Mouse (Mus musculus) right cerebral cortex, postnatal 25 days (tissue): ENCODE measurements around the gene Atoh8.

Experiments used
- DNase-seq: peaks from one replicate; pipeline ENCODE4 v3.0.0; 2022

Gene Atoh8

DNA sequence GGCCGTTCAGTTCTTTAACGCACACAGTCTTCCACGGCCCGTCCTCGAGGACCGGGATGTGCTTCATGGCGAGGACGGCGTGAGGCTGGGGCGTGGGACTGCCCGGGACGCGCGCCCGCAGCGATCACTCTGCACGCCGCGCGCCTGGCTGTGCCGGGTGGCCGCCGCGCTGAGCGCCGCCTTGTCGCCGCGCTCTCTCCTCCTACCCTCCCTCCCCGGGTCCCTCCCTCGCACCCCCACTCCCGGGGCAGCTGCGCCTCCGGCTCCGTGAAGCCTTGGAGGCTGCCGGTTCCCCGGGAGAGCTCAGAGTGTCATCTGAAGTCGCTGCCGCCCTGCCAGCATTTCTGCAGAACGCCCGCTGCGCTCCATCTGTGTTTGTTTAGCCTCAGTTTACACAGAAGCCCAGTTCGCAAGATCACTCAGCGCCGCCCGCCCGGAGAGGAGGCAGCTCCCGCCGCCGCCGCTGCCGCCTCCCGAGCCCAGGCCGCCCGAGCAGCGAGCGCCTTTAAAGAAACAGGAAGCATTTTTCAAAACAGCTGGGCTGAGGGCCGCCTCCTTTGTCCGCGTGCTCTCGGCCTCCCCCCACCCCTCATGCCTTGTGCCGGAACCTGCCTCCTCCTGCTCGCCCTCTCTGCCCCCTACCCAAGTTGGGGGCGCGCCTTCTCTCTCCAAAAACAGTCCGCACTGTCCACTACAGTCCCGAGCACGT is at the start of gene Atoh8:
Atoh8 (minus strand) TSS at position 480 of the 709 bp plus-strand sequence.
- peak; percentile 68 for DNase-seq

DNA sequence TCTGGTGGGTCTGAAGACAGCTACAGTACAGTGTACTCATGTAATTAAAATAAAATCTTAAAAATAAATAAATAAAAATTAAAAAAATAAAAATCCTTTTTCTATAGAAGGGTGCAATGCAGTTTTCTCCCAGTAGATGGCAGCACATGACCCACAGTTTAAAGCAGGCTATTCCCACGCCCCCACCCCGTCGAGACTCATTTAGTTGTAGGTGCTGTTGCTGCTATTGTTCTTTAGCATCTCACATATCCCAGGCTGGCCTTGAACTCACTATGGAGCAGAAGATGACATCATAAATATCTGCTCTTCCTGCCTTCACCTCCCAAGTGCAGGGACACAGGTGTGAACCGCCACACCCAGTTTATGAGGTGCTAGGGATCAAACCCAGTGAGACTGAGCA is 48.5 kb upstream of the Atoh8 start:
- DNase-seq, result no peak

DNA sequence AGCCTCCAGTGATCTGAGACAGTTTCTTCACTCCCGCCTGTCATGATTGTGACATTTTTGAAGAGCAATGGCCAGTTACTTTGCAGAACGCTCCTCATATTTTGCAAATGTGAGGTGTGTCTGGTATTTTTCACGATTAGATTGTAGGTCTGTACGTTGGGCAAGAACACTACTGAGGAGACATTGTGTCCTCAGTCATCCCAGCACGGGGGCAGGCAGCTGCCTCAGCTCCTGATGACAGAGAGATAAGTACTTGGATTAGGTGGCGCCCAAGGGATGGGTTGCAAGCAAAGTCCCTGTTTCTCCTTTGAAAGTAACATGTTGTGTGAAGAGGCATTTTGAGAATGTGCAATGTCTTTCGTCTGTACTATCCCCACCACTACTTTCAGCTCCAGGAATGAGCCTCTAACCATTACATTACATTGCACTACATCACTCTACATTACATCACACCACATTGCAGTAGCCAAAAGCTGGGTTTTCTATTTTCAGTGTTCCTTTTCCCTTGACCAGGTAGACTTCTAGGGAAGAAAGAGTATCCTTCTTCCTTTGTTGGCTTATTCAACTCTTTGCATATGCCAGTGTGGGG is 45.1 kb upstream of the Atoh8 start:
- DNase-seq, result no peak

DNA sequence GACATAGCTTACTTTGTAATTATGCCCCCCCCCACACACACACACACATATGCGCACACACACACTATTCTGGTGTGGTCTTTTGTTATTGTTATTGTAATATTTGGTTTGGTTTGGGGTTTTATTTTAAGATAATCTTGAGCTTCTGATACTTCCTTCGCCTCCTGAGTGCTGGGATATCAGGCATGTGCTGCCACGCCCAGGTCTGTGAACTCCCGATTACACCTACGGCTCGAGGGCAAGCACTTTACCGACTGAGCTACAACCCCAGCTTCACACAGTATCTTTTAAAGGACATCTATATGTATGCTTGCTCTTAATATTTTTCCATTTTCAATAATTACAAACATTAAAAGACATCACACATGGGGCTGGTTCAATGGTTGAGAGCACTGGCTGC is 44.1 kb upstream of the Atoh8 start:
- DNase-seq, result no peak

DNA sequence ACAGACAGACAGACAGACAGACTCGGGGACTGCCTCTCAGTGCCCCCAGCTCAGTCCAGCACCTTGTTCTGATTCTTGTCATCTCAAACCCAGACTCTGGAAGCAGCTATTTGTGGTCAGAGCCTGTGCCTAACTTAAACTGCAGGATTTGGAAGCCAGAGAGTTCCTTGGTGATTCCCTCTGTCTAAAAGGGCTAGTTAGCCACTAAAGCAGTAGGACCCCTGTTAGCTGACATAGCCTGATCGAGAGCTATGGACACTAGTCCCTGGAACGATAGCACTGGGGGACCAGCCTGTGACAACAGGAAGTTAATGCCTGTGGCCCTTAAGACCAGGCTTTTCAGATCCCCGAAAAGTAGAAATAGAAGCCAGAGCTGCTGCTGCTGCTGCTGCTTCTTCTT is 43.5 kb upstream of the Atoh8 start:
- no peak for DNase-seq

DNA sequence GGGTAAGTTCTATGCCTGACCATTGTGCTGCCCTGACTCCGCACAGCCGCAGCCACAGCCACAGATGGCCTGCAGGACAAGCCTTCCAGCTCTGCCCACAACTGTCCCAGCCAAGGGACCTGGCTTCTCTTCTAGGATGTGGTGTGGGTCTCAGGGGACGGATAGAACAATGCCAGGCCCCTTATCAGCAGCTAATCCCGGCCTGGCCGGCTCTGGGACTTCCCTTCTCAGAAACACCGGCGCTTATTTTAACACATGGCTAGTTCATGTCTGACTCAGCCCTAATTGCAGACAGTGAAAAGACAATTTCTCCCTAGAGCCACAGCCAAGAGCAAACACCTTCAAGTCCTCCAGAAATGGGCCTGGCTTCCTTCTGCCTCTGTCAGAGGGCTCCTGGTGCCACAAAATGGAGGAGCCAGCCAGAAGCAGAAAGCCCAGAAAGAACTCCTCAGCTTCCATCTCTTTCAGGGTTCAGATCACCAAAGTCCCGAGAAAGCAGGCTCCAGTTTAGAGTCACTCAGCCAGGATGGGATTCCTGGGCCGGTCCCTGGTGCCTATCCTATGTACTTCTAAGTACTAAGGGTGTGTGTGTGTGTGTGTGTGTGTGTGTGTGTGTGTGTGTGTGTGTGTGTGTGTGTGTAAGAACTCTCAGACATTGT is 42.3 kb upstream of the Atoh8 start:
- no peak for DNase-seq

DNA sequence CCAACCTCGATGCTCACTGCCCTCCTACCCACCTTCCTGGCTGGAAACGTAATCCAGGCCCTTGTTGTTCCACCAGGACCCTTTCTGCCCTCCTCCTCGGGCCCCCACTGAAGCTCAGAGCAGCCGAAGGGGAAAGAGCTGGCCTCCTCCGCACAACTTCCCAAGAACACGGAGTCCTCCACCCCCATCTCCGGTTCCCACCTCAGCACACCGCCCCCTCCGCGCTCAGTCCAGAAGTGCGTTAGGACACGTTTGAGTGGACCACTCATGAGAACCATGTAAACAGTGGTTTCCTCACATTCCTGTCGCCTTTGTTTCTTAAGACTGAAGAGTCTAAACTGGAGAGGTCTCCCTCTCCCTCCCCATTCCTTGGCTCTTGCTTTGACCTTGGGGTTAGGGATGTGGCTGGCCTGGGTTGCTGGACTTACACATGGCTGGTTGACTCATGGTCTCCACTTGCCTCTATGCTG is 41.6 kb upstream of the Atoh8 start:
- DNase-seq, result no peak

DNA sequence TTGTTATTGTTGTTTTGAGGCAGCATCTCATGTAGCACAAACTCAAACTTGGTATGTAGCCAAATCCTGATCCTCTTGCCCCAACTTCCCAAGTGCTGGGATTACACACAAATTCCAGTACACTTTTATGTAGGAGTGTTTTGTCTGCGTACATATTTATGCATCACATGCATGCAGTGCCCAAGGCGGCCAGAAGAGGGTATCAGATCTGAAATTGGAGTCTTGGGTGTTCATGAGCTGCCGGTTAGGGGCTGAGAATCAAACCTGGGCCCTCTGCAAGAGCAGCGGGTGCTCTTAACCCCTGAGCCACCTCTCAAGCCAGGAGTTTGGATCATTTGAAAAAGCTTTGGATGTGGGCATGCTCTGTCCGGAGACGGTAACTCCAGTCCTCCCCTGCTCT is 40.8 kb upstream of the Atoh8 start:
- no peak for DNase-seq

DNA sequence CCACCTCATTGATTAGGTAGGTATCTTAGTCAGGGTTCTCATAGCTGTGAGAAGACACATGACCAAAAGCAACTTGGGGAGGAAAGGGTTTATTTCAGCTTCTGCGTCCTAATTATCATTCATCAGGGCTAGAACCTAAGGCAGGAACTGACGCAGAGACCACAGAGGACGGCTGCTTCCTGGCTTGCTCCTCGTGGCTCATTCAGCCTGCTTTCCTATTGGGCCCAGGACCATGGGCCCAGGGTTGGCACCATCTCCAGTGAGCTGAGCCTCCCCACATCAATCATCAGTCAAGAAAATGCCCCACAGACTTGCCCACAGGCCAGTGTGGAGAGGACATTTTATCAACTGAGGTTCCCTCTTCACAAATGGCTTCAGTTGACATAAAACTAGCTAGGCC is 40.1 kb upstream of the Atoh8 start:
- DNase-seq, result no peak

DNA sequence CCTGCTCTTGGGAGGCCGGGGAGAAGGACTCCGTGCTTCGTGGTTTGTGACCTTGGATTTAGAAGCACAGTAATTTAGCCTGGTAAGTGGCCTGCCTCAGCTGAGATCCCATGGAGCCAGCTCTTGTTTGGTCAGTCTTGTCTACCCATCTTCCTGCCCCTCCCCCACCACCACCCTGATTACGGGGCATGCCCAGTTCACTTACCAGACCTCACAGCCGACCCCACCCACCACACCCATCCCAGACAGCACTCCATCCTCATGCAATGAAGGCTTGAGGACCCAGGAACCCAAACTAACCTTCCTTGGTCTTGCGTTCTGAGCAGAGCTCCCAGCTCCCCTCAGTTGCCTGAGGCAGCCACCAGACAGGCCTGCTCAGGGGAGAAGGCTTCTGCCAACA is 37.8 kb upstream of the Atoh8 start:
- DNase-seq, result no peak

DNA sequence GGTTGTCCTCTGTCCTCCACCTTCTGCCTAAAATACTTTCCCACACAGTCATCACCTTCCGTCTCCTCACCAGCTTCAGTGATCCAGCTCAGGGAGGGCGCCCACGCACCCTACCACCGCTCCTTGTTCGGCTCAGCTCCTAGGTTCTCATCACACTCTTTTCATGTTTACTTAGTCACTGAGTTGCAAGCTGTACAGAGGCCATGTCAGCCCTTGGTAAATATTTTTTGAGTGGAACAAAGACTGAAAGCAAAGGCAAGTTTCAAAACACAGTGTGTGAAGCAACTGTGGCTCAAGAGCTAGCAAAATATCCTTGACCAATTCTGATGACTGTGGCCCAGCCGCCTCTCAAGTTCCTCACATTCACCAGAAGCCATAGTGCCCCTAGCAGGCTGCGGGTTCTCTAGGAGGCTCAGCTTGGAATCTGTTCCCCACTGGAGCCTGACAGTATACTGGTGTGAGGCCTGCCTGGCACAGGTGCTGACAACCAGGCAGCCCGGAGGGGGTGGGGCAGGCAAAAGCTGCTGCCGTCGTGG is 36.9 kb upstream of the Atoh8 start:
- DNase-seq, result no peak

DNA sequence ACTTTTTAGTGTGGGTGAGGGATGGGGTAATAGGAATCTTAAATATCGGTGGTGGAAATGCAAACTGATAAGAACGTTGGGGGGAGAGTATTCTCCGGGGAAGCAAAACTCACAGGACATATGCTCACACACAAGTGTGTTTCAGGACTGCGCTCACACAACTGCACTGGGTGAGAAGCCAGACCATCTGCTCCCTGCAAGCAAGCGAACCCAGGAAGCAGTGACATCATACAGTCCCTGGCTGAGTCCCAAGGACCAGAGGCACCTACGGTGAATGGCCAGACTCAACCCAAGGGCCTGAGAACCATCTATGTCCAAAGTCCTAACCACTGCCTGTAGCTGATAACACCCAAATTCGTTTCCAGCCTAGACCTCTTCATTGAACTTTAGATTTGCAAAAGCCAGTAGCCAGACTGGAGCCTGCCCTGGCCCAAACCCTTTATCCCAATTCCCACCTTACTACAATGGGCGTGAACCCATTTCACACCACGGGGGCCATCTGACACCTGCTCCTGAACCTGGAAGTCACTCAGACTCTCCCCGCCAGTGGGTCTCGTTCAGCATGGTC is 35.7 kb upstream of the Atoh8 start:
- peak; percentile 47 for DNase-seq

DNA sequence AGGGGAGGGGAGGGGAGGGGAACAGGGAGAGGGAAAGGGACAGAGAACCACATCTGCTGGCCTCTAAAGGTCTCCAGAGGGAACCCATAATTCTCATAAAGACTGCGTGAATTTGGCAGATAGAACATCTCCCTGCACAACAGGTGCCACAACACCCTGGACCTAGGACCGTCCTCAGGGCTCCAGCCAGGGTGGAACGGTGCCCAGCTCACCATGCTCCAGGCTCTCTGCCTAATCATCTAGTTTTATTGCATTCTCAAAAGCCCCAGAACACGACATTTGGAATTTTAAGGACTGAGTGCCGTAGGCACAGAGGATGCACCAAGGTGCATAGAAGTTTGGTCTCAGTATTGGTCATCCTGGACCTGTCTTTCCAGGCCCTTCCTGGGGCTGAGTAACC is 34.9 kb upstream of the Atoh8 start:
- DNase-seq, result no peak

DNA sequence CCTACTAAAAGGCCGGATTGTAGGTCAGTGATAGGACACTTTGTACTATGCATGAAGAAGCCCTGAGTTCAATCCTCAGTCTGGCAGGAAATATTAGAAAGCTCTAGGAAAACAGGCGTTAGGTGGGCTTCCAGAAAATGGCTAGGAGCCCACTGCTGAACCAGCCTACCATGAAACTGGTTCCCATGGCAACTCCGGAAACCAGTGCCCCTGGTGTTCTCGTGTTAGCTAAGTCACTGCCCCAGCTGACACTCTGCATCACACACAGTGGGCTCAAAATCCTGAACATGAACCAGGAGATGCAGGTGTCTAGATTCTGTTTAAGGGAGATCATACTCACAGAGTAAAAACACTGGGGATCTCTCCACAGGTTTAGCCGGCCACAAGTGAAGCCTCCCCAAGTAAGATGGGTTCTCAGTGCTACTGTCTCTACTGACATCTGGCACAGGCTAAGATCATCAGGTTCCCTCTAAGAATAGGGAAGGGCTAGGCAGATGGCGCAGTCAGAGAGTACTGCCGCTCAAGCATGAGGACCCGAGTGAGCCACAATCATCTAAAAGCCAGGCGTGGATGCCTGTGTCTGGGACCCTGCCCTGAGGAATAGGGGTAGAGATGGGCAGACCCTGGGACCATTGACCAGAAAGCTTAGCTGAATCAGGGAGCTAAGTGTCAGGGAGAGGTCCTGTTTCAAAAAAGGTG is 32.9 kb upstream of the Atoh8 start:
- no peak for DNase-seq

DNA sequence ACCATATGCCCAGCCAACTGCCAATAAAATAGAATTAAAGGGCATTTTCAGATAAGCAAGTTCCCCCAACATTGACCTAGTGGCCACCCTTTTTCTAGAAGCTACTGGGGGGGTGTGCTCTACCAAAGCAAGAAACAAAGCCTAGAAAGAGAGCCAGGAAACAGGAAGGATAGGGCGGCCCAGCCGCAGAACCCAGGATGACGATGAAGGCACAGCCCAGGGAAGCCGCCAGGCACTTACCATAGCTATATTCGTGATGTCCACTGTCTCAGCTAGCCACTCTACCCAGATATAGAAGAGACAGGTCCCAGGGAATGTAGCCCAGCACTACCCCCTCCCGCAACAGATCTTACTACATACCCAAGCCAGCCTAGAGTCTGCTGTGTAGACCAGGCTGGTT is 30.3 kb upstream of the Atoh8 start:
- DNase-seq, result no peak

DNA sequence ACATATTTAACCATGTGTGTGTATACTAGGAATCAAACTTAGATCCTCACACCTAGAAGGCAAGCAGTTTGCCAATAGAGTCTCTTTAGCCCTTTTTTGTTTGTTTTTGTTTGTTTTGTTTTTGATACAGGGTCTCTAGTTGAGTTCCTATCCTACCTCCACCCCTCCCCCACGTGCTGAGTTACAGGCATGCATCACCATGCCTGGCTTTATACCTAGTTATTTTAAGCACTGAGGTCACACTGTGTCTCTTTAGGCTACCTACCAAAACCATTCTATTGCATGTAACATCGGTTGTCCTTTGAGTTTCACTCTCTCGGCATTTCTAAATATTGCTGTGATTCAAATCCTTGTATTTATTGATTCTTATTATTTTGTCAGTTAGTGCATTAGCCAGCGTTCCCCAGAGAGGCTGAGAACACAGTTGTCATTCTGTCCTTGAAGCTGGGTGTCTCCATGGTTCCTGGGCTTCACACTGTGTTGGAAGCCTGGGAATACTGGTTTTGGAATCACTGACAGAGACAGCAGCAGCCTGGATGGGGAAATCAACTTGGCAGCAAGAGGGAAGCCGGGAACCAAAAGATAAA is 28.4 kb upstream of the Atoh8 start:
- no peak for DNase-seq

DNA sequence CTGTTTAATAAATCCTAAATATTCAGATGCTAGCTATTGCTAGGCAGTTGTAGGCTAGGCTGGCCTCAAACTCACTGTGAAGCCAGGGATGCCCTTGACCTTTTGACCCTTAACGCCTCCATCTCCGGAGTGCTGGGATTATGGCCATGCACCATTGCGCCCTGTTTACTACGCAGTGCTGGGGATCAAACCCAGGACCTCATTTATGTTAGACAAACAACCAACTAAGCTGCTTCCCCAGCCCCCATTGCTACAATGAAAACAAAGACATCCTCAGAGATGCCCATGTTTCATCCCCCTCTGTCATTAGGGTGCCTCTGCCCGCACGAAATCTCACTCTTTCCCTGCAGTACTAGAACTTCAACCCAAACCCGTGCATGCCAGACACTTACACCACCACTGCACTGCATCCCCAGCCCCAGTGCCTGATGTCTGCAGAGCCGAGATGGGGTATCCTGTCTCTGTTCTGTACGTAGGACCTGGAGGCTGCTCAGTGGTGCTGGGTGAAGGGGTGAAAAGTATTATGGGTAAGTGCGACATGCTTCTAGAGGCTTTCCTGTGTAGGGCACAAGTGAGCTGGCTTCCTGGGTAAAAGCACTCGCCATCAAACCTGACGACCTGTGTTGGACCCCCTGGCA is 26.4 kb upstream of the Atoh8 start:
- DNase-seq, result no peak

DNA sequence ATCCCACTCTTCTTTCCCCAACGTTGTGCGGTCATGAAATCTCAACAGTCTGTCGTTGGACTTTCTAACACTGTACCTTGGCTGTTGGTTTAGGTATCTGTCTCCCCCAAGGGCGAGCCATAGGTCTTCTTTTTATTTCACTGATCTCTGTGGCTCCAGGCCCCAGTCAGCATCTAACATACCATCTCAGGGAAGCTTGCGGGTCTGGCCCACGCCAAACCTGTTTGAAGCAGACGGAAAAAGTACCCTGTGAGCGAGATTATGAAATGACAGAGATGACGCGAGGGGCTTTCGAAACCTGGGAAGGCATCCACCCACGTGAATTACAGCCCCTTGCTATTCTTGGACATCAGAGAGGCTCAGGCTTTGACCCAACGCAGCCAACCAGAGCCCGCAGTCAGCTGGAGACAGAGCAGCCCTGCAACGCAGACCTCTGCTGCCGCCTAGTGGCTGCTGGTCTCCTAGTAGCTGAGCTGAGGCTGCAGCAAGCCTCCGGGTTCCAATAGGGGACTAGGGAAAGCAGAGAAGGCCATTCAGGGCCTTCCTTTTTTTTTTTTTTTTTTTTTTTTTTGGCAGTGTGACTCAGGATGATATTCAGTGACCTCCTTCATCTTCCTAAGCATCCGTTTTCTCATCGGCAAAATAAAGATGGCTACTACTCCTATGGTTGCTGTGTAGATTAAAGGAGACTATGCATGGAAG is 25.8 kb upstream of the Atoh8 start:
- DNase-seq, result peak; percentile 82

DNA sequence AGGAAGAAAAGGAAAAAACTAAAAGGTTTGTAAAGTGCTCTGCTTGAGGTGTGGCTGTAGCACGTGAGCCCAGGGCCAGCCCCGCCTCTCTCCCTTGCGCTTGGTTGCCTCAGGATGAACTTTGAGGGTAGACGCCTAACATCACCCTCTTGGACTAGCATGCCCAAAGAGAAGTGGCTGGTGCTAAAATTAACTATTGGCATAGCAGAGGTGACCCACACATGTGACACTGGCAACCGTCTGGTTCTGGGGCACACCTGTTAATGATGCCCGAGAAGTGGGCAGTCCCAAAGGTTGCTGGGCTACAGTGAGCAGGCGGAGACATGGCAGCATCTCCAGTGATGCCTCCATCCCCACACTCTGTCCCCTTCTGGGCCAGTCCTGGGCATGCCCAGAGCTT is 24.1 kb upstream of the Atoh8 start:
- DNase-seq, result no peak

DNA sequence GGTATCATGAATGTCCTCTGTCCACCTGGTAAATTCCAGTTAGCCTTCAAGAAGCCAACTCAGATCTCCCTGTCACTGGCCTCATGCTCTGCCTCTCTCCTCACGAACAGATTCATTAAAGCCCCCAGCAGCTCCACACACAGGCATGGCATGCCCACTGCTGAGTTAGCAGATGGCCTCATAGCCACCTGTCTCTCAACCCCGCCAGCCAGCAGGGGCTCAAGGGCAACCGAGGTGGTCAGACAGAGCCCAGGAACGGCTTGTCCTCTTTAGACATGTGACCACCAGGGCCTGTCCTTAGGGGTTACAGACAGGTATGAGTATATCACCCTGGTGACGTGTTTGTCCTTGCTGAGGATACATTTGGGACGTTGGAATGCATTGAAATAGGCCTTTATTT is 19.9 kb upstream of the Atoh8 start:
- no peak for DNase-seq

DNA sequence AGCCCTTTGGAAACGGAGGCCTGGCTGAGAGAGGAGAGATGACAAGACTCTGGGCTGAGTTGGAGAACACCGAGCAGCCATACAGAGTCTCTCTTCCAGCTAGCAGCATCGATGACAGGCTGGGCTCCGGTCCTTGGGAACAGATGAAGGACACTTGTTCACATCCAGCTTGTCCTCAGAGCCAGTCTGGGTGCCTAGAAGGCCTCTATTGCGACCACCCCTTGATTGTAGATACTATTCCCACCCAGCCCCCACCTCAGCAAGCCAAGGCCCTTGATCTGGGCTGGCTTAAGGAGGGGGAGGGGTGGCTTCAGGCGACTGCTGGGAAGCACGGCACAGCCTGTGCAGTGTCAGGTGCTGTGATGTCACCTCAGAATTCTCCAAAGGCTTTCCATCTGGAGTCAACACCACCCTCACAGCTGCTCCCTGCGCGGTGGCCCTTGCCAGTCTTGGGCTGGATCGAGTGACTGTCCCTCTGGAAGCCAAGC is 19.3 kb upstream of the Atoh8 start:
- DNase-seq, result no peak
